Mouse (Mus musculus): ENCODE measurements around the gene Galnt6.

Gene Galnt6

GRCm38 (mm10) chr15:100722564-100722963 is 6.6 kb downstream of the Galnt6 start:
- DNase-seq (ENCODE audit: extremely low read depth, insufficient read length, low spot score): no peak

DNA sequence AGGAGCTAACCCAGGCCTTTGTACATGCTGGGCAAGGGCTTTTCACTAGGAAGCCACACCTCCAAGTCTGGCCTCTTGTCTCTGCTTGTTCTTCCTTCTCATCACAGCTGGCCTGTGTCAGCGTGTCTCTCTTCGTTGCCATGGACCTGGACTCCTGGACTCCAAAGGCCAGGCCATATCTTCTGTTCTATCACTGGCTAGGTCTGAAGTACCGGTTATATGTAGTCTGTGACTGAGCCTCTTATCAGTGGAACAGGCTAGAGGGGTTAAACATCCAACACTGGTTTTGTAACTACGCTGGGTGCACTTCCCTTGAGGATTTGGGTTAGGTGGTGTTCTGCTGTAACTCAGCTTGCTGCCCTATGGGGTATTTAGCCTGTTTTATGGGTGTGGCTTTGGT is 7.2 kb downstream of the Galnt6 start:
- DNase-seq (ENCODE audit: extremely low read depth, insufficient read length, low spot score): no peak

DNA sequence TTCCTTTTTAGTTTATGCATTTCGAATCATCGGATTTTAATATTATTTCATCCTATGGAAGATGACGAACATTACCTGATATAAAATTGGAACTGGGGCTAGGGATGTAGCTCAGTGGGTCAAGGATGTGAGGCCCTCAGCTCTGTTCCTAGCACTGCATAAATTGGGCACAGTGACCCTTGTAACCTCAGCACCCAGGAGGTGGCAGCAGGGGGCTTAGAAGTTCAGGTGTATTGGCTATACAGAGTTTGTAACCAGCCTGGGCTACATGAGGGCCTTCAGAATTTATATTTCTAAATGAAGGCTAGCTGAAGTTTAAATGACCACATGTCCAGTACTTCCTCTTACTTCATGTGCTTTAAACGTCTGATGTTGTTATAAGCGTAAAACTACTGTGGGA is 7.7 kb downstream of the Galnt6 start:
- DNase-seq (ENCODE audit: extremely low read depth, insufficient read length, low spot score): no peak

DNA sequence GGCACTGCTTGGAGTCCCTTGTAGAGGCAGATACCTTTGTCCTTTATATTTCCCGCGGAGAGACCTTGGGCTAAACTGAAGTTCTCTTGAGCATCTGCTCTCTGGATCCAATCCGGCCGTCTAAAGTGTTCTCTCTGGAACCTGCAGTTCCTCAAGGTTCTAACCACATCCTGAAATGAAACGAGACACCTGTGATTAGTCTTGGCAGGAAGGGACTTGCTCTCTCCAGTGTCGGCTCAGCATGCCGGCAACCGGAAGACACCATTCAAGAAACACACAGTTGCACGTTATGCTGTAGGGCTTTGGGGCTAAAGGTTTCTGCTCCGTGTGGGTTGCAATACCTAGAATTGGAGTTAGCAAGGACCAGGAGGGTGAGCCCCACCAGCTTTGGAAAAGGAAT is 9.1 kb downstream of the Galnt6 start:
- no peak for DNase-seq (ENCODE audit: extremely low read depth, insufficient read length, low spot score)

DNA sequence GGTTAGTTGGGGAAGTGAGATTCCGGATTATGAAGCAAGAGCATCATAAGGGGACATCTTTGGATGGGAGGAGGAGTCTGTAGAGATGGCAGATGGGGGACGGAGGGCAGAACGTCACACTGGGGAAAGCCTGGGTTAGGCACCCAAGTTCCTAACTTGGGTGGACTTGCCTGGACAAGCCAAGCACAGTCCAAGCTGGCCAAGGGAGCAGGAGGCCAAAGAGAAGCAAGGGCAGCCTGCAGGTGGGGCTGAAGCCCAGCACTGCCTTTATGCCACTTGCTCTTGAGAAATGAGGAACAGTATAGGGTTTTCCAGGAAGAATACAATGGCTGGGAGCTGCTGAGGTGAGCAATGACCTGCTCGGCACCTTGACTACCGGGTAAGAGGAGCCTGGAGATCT is 10.0 kb downstream of the Galnt6 start:
- no peak for DNase-seq (ENCODE audit: extremely low read depth, insufficient read length, low spot score)

DNA sequence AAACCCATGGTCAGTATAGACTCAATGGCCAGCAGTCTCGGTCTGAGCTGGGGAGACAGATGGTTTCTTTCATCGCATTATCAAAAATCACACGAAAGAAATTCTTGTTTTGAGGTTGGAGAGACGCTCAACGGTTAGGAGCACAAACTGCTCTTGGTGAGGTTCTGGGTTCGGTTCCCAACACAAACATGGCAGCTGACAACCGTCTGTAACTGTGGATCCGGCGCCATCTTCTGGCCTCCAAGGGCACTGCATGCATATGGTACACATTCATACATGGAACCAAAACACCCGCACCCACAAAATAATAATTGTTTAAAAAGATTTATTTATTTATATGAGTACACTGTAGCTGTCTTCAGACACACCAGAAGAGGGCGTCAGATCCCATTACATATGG is 10.6 kb downstream of the Galnt6 start:
- no peak for DNase-seq (ENCODE audit: extremely low read depth, insufficient read length, low spot score)

- DNase-seq (ENCODE audit: extremely low read depth, insufficient read length, low spot score): no peak
Measured at GRCm38 (mm10) chr15:100717933-100718332, 11.2 kb downstream of the Galnt6 start.

DNA sequence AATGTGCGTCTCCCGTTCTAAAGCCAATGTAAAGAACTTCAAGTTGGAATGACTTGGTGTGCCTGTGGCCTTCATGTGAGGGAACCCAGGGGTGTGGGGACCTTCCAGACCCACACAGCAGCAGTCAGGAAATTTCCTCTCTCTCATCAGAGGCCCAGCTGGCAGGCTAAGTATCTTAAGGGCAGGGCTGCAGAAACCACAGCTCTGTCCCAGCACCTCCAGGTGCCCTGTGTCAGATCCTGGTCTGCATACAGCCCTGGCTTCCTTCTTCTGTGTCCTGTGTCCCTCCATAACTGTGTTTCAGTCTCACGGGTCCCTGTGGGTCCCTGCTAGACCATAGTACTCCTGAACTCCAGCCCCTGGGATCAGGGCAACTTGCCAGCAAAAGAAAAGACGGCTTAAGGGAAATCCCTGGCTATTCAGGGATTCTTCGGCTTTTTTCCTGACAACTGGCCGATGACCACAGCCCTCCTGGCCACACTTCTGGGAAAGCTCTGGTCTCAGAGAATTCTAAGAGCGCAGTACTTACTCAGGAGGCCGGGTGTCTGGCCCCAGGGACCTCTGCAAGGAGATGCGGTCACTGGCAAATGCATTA is 13.7 kb downstream of the Galnt6 start:
- no peak for DNase-seq (ENCODE audit: extremely low read depth, insufficient read length, low spot score)

- DNase-seq (ENCODE audit: extremely low read depth, insufficient read length, low spot score): no peak
Measured at GRCm38 (mm10) chr15:100714470-100714869, 14.7 kb downstream of the Galnt6 start.

GRCm38 (mm10) chr15:100710838-100711237 is 18.3 kb downstream of the Galnt6 start:
- no peak for DNase-seq (ENCODE audit: extremely low read depth, insufficient read length, low spot score)

DNA sequence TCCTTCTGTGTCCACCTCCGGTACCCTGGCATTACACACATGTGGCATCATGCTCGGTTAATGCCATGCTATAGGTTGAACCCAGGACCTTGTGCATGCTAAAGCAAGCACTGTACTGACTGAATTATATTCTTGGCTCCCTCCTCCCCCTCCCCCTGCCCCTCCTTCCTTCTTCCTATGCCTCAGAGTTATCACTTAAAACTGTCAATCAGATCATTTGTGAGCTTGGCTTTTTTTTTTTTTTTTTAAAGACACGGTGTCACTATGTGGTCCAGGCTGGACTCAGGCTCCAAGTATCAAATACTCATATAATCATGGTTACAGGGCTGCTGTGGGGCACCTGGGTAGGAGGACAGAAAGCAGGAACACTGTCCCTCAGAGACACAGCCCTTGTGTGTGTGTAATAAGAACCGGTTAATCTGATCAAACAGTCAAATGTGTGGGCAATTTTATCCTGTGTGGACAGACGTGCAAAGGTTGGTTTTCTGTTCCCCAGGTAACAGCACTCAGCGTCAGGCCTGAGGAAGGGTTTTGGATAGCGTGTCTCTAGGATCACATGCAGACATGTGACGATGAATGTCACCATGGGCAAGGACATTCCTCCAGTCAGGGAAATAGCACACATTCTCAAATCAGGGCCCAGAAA is 20.6 kb downstream of the Galnt6 start:
- no peak for DNase-seq (ENCODE audit: extremely low read depth, insufficient read length, low spot score)

DNA sequence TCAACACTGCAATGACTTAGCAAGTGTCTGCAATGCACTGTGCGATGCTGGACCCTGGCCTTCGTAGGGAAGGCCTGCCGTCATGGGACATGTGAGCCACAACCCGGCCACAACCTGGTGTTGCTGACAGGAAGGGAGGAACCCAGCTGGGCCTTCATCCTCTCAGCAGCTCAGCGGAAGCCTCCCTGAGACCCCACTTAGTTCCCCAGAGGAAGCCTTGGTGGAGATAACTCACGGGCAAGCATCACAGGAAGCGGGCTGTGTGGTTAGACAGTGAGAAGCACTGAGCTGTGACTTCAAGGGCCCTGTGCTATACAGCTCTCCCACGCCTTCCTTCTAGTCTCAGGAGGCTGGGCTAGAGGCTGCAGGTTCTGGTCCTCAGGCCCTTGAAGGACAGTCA is 22.9 kb downstream of the Galnt6 start:
- DNase-seq (ENCODE audit: extremely low read depth, insufficient read length, low spot score): no peak

GRCm38 (mm10) chr15:100705376-100705775 is 23.8 kb downstream of the Galnt6 start:
- no peak for DNase-seq (ENCODE audit: extremely low read depth, insufficient read length, low spot score)

DNA sequence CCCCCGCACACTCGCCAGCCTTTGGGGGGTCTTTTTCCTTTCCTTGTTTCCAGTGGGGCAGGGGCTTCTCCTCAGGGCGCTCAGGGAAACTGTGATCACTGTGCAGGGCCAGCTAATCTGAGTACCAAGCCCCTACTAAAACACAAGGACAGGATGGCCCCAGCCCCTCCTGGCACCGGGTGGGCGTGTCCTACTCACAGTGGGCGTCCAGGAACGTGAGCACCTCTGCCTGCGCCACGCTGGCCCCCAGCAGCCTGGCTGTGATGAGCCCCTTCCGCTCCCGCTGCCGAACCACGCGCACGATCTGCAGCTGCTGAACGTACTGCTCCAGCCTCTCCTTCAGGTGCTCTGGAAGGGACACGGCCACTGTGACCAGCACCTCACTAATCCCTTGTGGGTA is 25.3 kb downstream of the Galnt6 start:
- no peak for DNase-seq (ENCODE audit: extremely low read depth, insufficient read length, low spot score)

- DNase-seq (ENCODE audit: extremely low read depth, insufficient read length, low spot score): no peak
Measured at GRCm38 (mm10) chr15:100701856-100702255, 27.3 kb downstream of the Galnt6 start.

GRCm38 (mm10) chr15:100701108-100701507 is 28.1 kb downstream of the Galnt6 start:
- DNase-seq (ENCODE audit: extremely low read depth, insufficient read length, low spot score): no peak

DNA sequence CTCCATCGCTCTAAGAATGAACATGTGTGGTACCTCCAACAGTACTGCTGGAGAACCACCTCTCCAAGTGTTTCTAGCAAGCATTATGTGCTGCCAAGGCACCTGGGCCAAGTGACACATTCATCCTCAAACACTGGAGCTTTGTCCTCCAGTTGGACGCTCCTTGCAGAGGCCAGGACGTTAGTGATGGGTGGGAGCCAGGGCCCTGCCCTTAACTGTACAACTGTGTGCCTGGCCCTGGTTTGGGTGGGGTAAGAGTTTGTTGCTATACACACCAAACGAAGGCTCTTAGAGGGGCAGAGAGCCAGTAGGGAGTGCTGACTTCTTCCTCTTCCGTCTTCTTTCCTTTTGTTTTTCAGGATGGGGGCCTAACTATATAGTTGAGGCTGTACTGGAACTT is 28.8 kb downstream of the Galnt6 start:
- no peak for DNase-seq (ENCODE audit: extremely low read depth, insufficient read length, low spot score)

- no peak for DNase-seq (ENCODE audit: extremely low read depth, insufficient read length, low spot score)
Measured at GRCm38 (mm10) chr15:100699386-100699785, 29.8 kb downstream of the Galnt6 start.

GRCm38 (mm10) chr15:100698078-100698477 is 31.1 kb downstream of the Galnt6 start:
- no peak for DNase-seq (ENCODE audit: extremely low read depth, insufficient read length, low spot score)

GRCm38 (mm10) chr15:100694406-100694805 is 34.8 kb downstream of the Galnt6 start:
- DNase-seq (ENCODE audit: extremely low read depth, insufficient read length, low spot score): no peak

DNA sequence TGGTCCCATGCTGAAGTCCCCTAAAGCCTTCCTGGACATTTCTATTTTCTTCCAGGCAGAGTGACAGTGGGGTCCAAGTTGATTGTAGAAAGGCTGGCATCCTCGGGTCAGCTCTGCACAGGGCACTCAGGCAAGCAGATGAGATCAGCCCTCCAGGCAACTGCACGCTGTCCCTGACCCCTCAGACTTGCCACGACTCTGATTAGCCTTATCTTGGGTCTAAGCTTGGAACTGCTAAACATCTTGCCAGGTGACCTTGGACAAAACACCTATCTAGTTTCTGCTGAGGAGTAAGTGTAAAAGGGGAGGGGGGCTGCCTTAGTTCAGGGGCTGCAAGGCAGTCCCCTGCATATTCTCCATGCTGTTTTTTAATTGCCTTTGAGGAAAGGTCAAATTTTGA is 37.2 kb downstream of the Galnt6 start:
- no peak for DNase-seq (ENCODE audit: extremely low read depth, insufficient read length, low spot score)

- DNase-seq (ENCODE audit: extremely low read depth, insufficient read length, low spot score): no peak
Measured at GRCm38 (mm10) chr15:100687430-100687971, 41.7 kb downstream of the Galnt6 start, which contains the start of gene Cela1. Gene Cela1 (minus strand): TSS chr15:100687921.
